Mouse (Mus musculus) liver, embryonic 15.5 days (tissue): ENCODE data around the gene Gtpbp2. TPM values are rescaled to one million over a fixed set of nuclear protein-coding genes. Genes with fewer than 3 reads are reported as not detected.

Source experiments
- ATAC-seq: fragments of 200-750 bp; cut with Nextera tagmentation; 2 replicates; pipeline ENCODE4 v1.8.0; 2017; ENCODE audit warnings: moderate number of reproducible peaks, mild to moderate bottlenecking, moderate library complexity; ENCODE audit not compliant: insufficient read depth
- H3K27ac ChIP-seq: fragments of 300-500 bp; sonication (generic); replicated peaks from 2 replicates; pipeline ENCODE4 v1.5.1; 2015; ENCODE audit warnings: mild to moderate bottlenecking, inconsistent platforms
- H3K27me3 ChIP-seq: fragments of 300-500 bp; sonication (generic); 2 replicates; pipeline ENCODE4 v1.6.1; 2015; ENCODE audit warnings: mild to moderate bottlenecking, inconsistent platforms
- H3K36me3 ChIP-seq: fragments of 300-500 bp; sonication (generic); replicated peaks from 2 replicates; pipeline ENCODE4 v1.6.1; 2015; ENCODE audit warnings: moderate library complexity, mild to moderate bottlenecking, inconsistent platforms
- H3K4me1 ChIP-seq: fragments of 300-500 bp; sonication (generic); replicated peaks from 2 replicates; pipeline ENCODE4 v1.6.1; 2015; ENCODE audit warnings: inconsistent platforms
- H3K4me2 ChIP-seq: fragments of 300-500 bp; sonication (generic); 2 replicates; pipeline ENCODE4 v1.6.1; 2015; ENCODE audit warnings: moderate library complexity, mild to moderate bottlenecking, inconsistent platforms
- H3K4me3 ChIP-seq: fragments of 300-500 bp; sonication (generic); replicated peaks from 2 replicates; pipeline ENCODE4 v1.5.1; 2015; ENCODE audit warnings: mild to moderate bottlenecking, inconsistent platforms
- H3K9ac ChIP-seq: fragments of 300-500 bp; sonication (generic); 2 replicates; pipeline ENCODE4 v1.6.1; 2015; ENCODE audit warnings: moderate library complexity, mild to moderate bottlenecking, inconsistent platforms
- H3K9me3 ChIP-seq: fragments of 300-500 bp; sonication (generic); replicated peaks from 2 replicates; pipeline ENCODE4 v1.6.1; 2016; ENCODE audit warnings: inconsistent platforms
- WGBS: fragments of 180-500 bp; shearing (Covaris S2); methylation state at CpG from one replicate; pipeline ENCODE4 v1.1.7; 2015; ENCODE audit warnings: mixed read lengths; ENCODE audit not compliant: insufficient replicate concordance; 5-methylcytosine and 5-hydroxymethylcytosine counted together
- polyA plus RNA-seq: library from polyadenylated mRNA; unstranded; fragments of >200 nt; fragmentation: Nextera tagmentation; extraction: Ambion mirVana; gene quantifications from 2 replicates; pipeline ENCODE4 v1.2.1, GENCODE M21; 2015

Gtpbp2 gene
- 33.2 and 36.8 TPM in 2 replicates for polyA plus RNA-seq

- Histone ChIP-seq H3K27me3 (no peaks in the 10 kb centered on the region), H3K4me2 (peak within 1 kb of the TSS; percentile 80), H3K27ac (peak within 1 kb of the TSS; percentile 99), H3K9ac (peak within 1 kb of the TSS; percentile 86), H3K9me3 (no peaks in the 10 kb centered on the region), H3K36me3 (peaks cover 40% of the 10 kb centered on the region), H3K4me3 (peak within 1 kb of the TSS; percentile 80), H3K4me1 (peaks cover 61% of the 10 kb centered on the region)
- peak; percentile 79 for ATAC-seq
- WGBS: 0% methylated on average over 23 of the region's 23 CpGs
Observed at GRCm38 (mm10) chr17:46160686-46161085, at the start of gene Gtpbp2. Gene Gtpbp2, plus strand, starts transcription at chr17:46161032.

- H3K4me1 ChIP-seq: peaks cover 18% of the 10 kb centered on the region
- WGBS: 43% methylated on average over 2 of the region's 2 CpGs
- peaks cover 31% of the 10 kb centered on the region for H3K36me3 ChIP-seq
- H3K4me3 ChIP-seq: no peak overlapping the region
- H3K9ac ChIP-seq: no peak overlapping the region
- no peaks in the 10 kb centered on the region for H3K27me3 ChIP-seq
- H3K9me3 ChIP-seq: no peaks in the 10 kb centered on the region
- ATAC-seq: no peak
- H3K27ac ChIP-seq: no peak overlapping the region
- H3K4me2 ChIP-seq: no peak overlapping the region
Observed at GRCm38 (mm10) chr17:46115489-46115888, 45.3 kb upstream of the Gtpbp2 start.

- Histone ChIP-seq H3K9me3 (no peaks in the 10 kb centered on the region), H3K27me3 (no peaks in the 10 kb centered on the region), H3K36me3 (peaks cover 31% of the 10 kb centered on the region), H3K4me2 (no peak overlapping the region), H3K9ac (no peak overlapping the region), H3K27ac (no peak overlapping the region), H3K4me1 (peaks cover 16% of the 10 kb centered on the region), H3K4me3 (no peak overlapping the region)
- ATAC-seq: no peak
- 80% methylated on average over 11 of the region's 11 CpGs for WGBS
Observed at GRCm38 (mm10) chr17:46116138-46116537, 44.7 kb upstream of the Gtpbp2 start.

- Histone ChIP-seq H3K4me3 (no peak overlapping the region), H3K9me3 (no peaks in the 10 kb centered on the region), H3K27me3 (no peaks in the 10 kb centered on the region), H3K36me3 (peaks cover 34% of the 10 kb centered on the region), H3K4me1 (peaks cover 9% of the 10 kb centered on the region), H3K27ac (no peak overlapping the region), H3K9ac (no peak overlapping the region), H3K4me2 (no peak overlapping the region)
- no peak for ATAC-seq
- 74% methylated on average over 3 of the region's 3 CpGs for WGBS
Observed at GRCm38 (mm10) chr17:46116881-46117280, 44.0 kb upstream of the Gtpbp2 start.

GRCm38 (mm10) chr17:46117623-46118422 is 43.0 kb upstream of the Gtpbp2 start:
- no peaks in the 10 kb centered on the region for H3K9me3 ChIP-seq
- H3K27me3 ChIP-seq: no peaks in the 10 kb centered on the region
- no peak overlapping the region for H3K4me3 ChIP-seq
- H3K9ac ChIP-seq: no peak overlapping the region
- H3K4me1 ChIP-seq: no peaks in the 10 kb centered on the region; the same call in 1 of the 2 replicates
- H3K27ac ChIP-seq: no peak overlapping the region
- peaks cover 42% of the 10 kb centered on the region for H3K36me3 ChIP-seq
- ATAC-seq: no peak
- no peak overlapping the region for H3K4me2 ChIP-seq
- 82% methylated on average over 13 of the region's 13 CpGs for WGBS

GRCm38 (mm10) chr17:46118423-46118850 is 42.4 kb upstream of the Gtpbp2 start:
- no peaks in the 10 kb centered on the region for H3K9me3 ChIP-seq
- H3K36me3 ChIP-seq: peaks cover 48% of the 10 kb centered on the region
- ATAC-seq: no peak

GRCm38 (mm10) chr17:46119641-46120040 is 41.2 kb upstream of the Gtpbp2 start:
- Histone ChIP-seq H3K9ac (no peak overlapping the region), H3K4me1 (no peaks in the 10 kb centered on the region; the same call in 1 of the 2 replicates), H3K9me3 (no peaks in the 10 kb centered on the region), H3K27me3 (no peaks in the 10 kb centered on the region), H3K27ac (no peak overlapping the region), H3K4me2 (no peak overlapping the region), H3K4me3 (no peak overlapping the region), H3K36me3 (peaks cover 59% of the 10 kb centered on the region)
- ATAC-seq: no peak
- WGBS: 82% methylated on average over 10 of the region's 10 CpGs

More at GRCm38 (mm10) chr17:46118423-46118850, 42.4 kb upstream of the Gtpbp2 start:
- no peak overlapping the region for H3K4me3 ChIP-seq
- H3K4me2 ChIP-seq: no peak overlapping the region
- no peaks in the 10 kb centered on the region; the same call in 1 of the 2 replicates for H3K4me1 ChIP-seq
- 78% methylated on average over 4 of the region's 4 CpGs for WGBS
- no peaks in the 10 kb centered on the region for H3K27me3 ChIP-seq
- H3K9ac ChIP-seq: no peak overlapping the region
- H3K27ac ChIP-seq: no peak overlapping the region

GRCm38 (mm10) chr17:46122791-46123190 is 38.0 kb upstream of the Gtpbp2 start:
- WGBS: 82% methylated on average over 4 of the region's 4 CpGs
- no peak for ATAC-seq
- Histone ChIP-seq H3K27ac (no peak overlapping the region), H3K9ac (no peak overlapping the region), H3K4me2 (no peak overlapping the region), H3K4me1 (no peaks in the 10 kb centered on the region), H3K27me3 (no peaks in the 10 kb centered on the region), H3K36me3 (peaks cover 84% of the 10 kb centered on the region), H3K4me3 (no peak overlapping the region), H3K9me3 (no peaks in the 10 kb centered on the region)

- Histone ChIP-seq H3K4me1 (no peaks in the 10 kb centered on the region), H3K4me2 (no peak overlapping the region), H3K9me3 (no peaks in the 10 kb centered on the region), H3K4me3 (no peak overlapping the region), H3K27ac (no peak overlapping the region), H3K9ac (no peak overlapping the region), H3K27me3 (no peaks in the 10 kb centered on the region), H3K36me3 (peaks cover 84% of the 10 kb centered on the region)
- ATAC-seq: no peak
- 78% methylated on average over 4 of the region's 4 CpGs for WGBS
Observed at GRCm38 (mm10) chr17:46123285-46123684, 37.5 kb upstream of the Gtpbp2 start.

- H3K4me1 ChIP-seq: no peaks in the 10 kb centered on the region
- H3K4me2 ChIP-seq: no peak overlapping the region
- no peak for ATAC-seq
- H3K36me3 ChIP-seq: peaks cover 84% of the 10 kb centered on the region
- no peak overlapping the region for H3K27ac ChIP-seq
- H3K4me3 ChIP-seq: no peak overlapping the region
- no peaks in the 10 kb centered on the region for H3K27me3 ChIP-seq
- no peak overlapping the region for H3K9ac ChIP-seq
- no peaks in the 10 kb centered on the region for H3K9me3 ChIP-seq
- WGBS: 79% methylated on average over 12 of the region's 12 CpGs
Observed at GRCm38 (mm10) chr17:46123953-46124700, 36.7 kb upstream of the Gtpbp2 start.

GRCm38 (mm10) chr17:46126608-46127007 is 34.2 kb upstream of the Gtpbp2 start:
- Histone ChIP-seq H3K27ac (no peak overlapping the region), H3K4me1 (no peaks in the 10 kb centered on the region), H3K36me3 (peaks cover 78% of the 10 kb centered on the region), H3K9me3 (no peaks in the 10 kb centered on the region), H3K4me2 (no peak overlapping the region), H3K4me3 (no peak overlapping the region), H3K9ac (no peak overlapping the region), H3K27me3 (no peaks in the 10 kb centered on the region)
- WGBS: 73% methylated on average over 6 of the region's 6 CpGs
- no peak for ATAC-seq
